Mouse (Mus musculus): Measurements from ENCODE around the gene Col4a5. TPM values are rescaled to one million over a fixed set of nuclear protein-coding genes. Genes with fewer than 3 reads are reported as not detected.
A peak's percentile ranks its signal among the peaks of the same experiment; 100 is the strongest.

The Col4a5 gene
- polyA plus RNA-seq, 1 experiment from 2014 or later = 7.5 TPM

DNA sequence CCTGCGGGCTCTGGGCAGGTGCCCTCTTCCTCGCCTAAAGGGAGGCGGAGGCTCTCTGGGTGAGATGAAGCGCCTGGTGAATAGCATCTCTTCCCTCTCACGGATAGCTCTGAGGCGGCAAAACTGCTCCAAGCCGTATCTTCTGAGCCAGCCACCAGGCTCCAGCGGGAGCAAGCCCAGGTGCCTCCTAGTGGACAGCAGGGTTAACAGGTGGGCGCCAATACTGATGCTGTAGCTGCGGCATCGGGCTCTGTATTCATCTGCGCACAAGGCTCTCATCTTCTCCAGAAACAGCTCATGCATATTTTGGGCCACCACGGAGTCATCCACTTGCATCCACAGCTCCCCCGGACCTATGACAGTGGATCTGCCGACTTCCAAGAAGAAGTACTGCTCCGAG, 248.8 kb downstream of the Col4a5 start:
- peaks cover 14% of the 10 kb centered on the region for H3K4me1 ChIP-seq
- peak overlapping the region; percentile 44 for H3K4me3 ChIP-seq
- no peaks in the 10 kb centered on the region for H3K9me3 ChIP-seq
- peak; percentile 35; the same call in 1 of the 2 replicates for ATAC-seq (replicated peaks)
- no peak overlapping the region for H3K27ac ChIP-seq
- H3K4me2 ChIP-seq = peak overlapping the region; percentile 66
- H3K36me3 ChIP-seq (replicated peaks) = no peaks in the 10 kb centered on the region
- peak overlapping the region; percentile 31; the same call in 1 of the 2 replicates for H3K9ac ChIP-seq
- 25% methylated on average over 16 of the region's 16 CpGs for WGBS
- H3K27me3 ChIP-seq (replicated peaks) = peaks cover 60% of the 10 kb centered on the region

GRCm38 (mm10) chrX:141724391-141724891, 249.3 kb downstream of the Col4a5 start:
- H3K4me1 ChIP-seq = peaks cover 14% of the 10 kb centered on the region
- H3K4me2 ChIP-seq = peak overlapping the region; percentile 66
- no peak overlapping the region for H3K27ac ChIP-seq
- peak; percentile 63 for ATAC-seq (replicated peaks)
- WGBS = 27% methylated on average over 52 of the region's 52 CpGs
- peak overlapping the region; percentile 44 for H3K4me3 ChIP-seq
- no peaks in the 10 kb centered on the region for H3K36me3 ChIP-seq (replicated peaks)
- peaks cover 60% of the 10 kb centered on the region for H3K27me3 ChIP-seq (replicated peaks)
- no peaks in the 10 kb centered on the region for H3K9me3 ChIP-seq
- peak overlapping the region; percentile 14; the same call in 1 of the 2 replicates for H3K9ac ChIP-seq

- peak within 1 kb of the TSS; percentile 66 for H3K4me2 ChIP-seq
- 29% methylated on average over 47 of the region's 51 CpGs for WGBS
- no peaks in the 10 kb centered on the region for H3K36me3 ChIP-seq (replicated peaks)
- H3K4me3 ChIP-seq = peak within 1 kb of the TSS; percentile 44
- H3K9me3 ChIP-seq = no peaks in the 10 kb centered on the region
- peaks cover 14% of the 10 kb centered on the region for H3K4me1 ChIP-seq
- peaks cover 53% of the 10 kb centered on the region for H3K27me3 ChIP-seq (replicated peaks)
- H3K27ac ChIP-seq = no peak within 1 kb of the TSS
- ATAC-seq (replicated peaks) = peak; percentile 83
- H3K9ac ChIP-seq = peak within 1 kb of the TSS; percentile 14; the same call in 1 of the 2 replicates
These were observed 250.0 kb downstream of the Col4a5 start, which contains the start of gene Irs4 for GRCm38 (mm10) chrX:141724937-141725918. TSS of gene Irs4 (minus strand) at chrX:141725263.

GRCm38 (mm10) chrX:141729570-141729969, 254.4 kb downstream of the Col4a5 start:
- no peak overlapping the region for H3K27ac ChIP-seq
- H3K4me2 ChIP-seq = no peak overlapping the region
- H3K4me3 ChIP-seq = no peak overlapping the region
- H3K27me3 ChIP-seq (replicated peaks) = peaks cover 13% of the 10 kb centered on the region
- H3K36me3 ChIP-seq (replicated peaks) = no peaks in the 10 kb centered on the region
- H3K4me1 ChIP-seq = peaks cover 4% of the 10 kb centered on the region; the same call in 1 of the 2 replicates
- H3K9ac ChIP-seq = no peak overlapping the region
- ATAC-seq (replicated peaks) = no peak
- no peaks in the 10 kb centered on the region for H3K9me3 ChIP-seq
- WGBS = 65% methylated on average over 5 of the region's 5 CpGs

Other genes with a start within 250 kb of the Col4a5 start
- gene Col4a6, start 1.3 kb upstream of the Col4a5 start, polyA plus RNA-seq (2015; fragmentation: Nextera tagmentation; extraction: Ambion mirVana) = 2.8 and 3.0 TPM in 2 replicates
- gene Irs4, start 249.9 kb downstream of the Col4a5 start, polyA plus RNA-seq (2015; fragmentation: Nextera tagmentation; extraction: Ambion mirVana) = 2.7 and 2.9 TPM in 2 replicates